Mouse (Mus musculus): ENCODE results near the gene Gm527.
A peak's percentile ranks its signal among the peaks of the same experiment; 100 is the strongest.

Gene Gm527

DNA sequence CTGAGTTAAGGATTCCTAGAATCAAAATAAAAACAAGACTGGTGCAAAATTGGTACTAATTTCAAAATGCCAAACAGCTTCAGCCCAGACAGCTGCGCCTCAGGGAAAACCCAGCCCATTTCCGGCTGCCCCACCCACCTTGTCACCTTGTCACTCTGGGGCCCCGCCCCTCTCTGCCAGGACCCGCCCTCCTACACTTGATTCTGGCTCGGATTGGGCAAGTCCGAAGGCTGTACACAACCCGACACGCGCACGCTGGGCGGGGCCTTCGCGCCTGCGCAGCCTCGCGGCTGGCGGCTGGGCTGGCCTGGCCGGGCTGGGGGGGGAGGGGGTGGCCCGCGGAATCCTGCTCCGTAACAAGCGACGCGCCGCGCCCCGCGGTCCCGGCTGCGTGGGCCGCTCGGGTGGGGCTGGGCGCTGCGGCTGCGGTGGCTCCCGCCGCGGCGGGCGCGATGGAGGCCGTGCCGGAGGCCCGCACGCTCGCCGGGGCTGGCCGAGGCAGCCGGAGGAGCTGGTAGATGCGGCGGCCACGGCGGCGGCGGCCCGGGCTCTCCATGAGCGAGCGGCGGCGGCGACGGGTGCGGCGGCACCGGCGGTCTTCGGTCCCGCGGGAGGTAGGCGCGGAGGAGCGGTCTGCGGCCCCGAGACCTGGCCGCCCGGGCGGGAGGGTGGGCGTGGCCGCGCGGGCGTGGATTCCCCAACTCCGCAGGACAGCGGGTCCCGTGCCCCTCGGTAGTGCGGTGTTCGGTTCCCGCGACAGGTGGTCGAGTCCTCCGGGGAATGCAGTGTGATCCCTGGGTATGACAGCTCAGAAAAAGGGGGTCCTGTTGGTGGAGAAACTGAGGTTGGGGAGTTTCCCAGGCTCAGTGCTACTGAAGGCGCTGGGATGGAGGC is at the start of gene Gm527:
Gene Gm527 (plus strand): TSS at position 329 of the 894 bp plus-strand sequence.
- peak; percentile 91 to 96 for DNase-seq

DNA sequence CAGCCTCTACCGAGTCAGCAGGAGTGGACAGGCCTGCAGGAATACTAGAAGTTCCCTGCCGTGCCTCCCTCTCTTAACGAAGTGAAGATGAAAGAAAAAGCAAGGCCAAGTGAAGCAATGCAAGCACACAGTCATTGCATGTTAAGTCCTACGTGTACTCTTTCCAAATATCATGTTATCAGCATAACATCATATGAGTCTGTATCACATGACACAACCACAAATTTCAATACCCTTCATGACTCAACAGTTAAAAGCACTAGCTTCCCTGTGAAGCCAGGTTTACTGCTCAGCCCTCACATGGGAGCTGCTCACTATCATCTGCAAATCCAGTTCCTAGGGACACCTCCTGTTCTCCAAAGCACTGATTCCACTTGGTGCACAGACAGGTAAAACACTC is 46.6 kb upstream of the Gm527 start:
- DNase-seq: no peak

DNA sequence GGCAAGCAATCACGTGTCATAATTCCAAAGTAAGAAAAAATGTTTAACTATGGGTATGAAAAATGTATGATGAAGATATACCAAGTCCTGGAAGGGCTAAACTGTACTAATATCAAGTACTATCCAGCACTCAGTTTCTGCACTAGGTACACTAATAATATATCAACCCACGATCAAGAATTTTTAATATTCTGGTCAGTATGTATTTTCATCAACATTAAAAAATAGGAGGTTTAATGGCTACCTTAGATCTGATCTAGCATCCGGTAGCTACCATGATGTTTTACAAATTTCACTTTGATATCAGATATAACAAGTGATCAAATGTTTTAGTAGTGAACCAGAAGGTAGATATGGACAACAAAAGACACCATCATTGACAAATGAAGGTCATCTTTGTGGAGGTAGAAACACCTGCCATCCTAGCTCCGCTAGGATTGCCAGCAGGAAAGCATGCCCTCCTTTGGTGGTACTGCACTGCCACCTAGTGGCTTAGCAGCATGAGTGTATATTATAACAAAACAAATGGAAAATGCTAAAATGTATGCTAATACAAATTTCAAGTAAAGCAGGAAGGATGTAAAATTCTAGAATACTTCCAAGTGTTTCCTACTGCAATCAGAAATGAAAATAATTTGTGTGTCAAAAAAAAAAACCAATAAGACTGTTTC is 20.5 kb upstream of the Gm527 start:
- peak; percentile 50 to 58 for DNase-seq

DNA sequence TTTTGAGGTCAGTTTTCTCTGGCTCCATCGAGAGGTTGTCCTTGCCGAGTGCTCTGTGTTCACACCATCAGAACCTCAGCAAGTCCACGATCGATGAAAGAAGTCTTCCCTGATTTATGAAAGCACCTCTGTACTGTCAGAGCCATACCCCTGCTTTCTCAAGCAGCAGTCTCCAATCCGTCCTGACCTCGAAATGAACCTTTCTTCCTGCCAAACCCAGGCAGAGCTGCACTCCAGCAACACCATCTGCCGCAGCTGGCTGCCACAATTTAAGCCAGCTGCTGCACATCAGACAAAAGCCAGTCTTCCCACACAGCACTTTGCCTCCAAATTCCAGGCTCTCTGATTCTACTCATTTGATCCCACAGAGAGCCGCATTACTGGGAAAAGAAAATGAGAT is 15.2 kb upstream of the Gm527 start:
- no peak for DNase-seq

DNA sequence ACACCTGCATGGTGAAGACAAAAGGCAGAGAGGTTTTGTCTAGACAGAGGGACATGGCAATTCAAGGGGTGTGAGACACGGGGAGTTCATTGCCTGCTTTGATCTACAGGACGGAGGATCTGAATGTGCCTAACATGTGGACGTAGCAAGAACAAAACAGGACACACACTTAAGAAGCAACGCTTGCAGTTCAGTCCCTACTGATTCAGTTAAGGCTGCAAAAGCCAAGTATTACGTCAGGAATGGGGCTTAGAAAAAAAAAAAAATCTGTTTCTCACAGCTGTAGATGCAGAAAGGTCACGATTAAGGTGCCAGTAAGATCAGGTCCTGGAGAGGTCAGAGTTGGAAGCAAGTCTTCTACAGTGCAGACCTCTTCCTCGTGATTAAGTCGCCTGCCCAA is 14.5 kb upstream of the Gm527 start:
- no peak for DNase-seq

DNA sequence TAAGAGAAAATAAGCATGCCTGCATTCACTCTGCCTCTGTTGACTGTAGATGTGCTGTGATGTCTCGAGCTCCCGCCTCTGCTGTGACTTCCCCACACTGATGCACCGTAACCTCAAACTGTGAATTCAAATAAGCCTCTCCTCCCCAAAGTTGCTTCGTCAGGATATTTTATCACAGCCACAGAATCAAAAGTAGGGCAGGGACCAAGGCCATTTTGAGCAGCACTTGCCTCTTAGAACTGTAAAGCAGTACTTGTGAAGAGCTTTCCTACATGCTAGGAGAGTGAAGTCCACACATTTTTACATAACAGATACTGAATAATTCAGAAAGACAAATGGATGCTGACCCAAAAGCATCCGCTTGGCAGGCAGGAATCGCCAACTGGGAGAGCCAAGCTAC is 4.7 kb upstream of the Gm527 start:
- no peak for DNase-seq

DNA sequence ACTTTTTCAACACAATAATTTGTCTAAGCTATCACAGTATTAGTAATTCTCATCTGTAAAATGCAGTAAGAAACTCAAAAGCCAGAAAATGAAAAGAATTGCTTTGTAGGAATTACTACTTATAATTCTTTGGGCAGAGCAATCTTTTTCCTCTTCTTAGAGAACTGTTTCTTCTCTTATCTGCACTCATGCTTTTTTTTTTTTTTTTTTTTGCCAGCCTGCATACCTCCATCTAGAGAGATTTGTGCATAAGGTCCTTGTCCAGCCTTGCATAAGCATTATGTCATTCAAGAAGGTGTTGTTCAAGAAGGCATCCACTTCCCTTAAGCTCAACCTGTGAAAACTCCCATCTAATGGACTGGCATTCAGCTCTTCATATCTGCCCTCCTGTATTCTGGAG is 971 bp upstream of the Gm527 start:
- no peak for DNase-seq

DNA sequence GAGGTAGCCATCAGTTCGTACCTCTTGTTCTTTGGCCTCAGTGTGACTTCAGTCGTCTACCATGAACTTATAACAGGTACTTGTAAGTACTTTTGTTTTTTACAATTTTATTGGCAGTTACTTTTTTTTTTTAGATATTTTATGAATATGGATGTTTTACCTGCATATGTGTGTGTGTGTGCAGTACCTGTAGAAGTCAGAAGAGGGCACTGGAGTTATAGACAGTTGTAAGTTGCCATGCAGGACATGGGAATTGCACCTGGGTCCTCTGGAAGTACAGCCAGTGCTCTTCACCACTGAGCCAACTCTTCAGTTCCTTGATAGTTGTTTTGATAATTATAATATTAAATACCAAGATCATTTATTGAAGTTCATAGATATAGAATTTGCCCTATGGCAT is 19.8 kb downstream of the Gm527 start:
- no peak for DNase-seq

DNA sequence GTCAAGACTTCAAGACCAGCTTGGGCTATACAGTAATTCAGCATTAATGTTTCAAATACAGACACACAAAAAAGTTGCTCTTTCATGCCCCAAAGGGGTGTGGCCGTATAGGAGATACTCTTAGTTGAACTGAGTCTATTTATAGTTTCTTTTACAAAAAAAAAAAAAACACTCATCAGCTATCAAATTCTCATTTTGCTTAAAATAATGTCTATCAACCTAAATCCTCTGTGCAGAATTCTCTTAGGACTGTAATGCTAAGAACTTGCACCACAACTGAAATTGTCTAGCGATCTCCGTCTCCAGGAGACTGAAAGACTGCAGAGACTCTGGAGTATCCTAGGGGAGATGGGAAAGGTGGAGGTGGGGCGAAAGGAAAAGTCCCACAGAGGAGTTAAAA is 46.9 kb downstream of the Gm527 start:
- DNase-seq: no peak

DNA sequence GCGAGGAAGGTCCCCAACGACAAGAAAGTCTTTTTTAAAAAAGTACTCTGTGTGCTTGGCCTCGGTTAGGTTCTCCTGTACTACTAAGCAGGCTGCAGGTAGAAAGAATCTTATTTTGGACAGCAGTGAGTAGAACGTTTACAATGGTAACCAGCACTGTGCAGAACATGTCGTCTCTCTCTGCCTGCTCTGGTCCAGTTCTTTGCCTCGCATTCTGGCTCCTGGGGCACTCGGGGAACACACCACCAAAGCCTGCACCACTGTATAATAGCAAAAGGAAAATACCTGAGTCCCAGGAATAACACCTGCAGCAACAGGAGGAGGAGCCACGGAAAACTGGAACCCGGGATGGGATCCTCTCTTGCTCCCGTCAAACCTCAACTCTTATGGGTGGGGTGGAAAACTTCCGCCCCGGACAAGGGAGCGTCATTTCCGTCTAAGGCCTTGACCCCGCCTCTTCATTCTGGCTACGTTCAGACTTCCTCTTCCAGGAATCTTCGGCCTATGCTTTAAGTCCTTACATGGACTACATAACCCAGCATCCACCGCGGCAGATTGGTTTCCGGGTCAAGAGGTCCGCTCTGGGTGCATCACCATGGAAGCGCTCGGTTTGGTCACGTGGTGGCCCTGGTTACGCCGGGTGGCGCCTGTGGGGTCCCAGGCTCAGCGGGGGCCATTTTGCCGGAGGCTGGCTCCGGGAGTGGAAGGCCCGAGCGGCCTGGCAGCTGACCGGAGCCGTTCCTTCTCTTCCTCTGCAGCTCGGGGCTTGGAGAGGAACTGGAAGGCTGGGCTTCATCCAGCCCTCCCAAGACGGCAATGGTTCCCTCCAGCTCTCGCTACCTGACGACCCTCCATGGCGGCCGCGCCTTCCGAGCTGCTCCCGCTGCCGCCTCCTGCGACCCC is 47.7 kb downstream of the Gm527 start, which contains the start of the genes Klhl28 and Togaram1:
Gene Klhl28 (minus strand): TSS at position 411 of the 903 bp plus-strand sequence.
Gene Togaram1 (plus strand): TSS at position 681 of the 903 bp plus-strand sequence.
- peak; percentile 97 to 98 for DNase-seq

DNA sequence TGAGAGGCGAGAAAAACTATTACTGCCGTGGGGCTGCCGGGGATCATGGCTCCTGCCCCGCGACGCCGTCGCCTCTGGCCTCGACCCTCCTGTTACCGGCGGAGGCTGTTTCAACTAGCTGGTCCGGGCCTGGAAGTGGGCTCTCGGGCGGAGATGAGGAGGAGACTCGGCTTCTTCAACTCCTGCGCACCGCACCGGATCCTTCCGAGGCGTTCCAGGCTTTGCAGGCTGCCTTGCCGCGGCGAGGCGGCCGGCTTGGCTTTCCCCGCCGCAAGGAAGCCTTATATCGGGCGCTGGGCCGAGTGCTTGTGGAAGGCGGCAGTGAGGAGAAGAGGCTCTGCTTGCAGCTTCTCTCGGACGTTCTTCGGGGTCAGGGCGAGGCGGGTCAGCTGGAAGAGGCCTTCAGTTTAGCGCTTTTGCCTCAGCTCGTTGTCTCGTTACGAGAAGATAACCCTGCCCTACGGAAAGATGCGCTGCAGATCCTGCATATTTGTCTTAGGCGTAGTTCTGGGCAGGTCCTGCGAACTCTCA is 48.5 kb downstream of the Gm527 start:
- DNase-seq: peak; percentile 43 to 46

DNA sequence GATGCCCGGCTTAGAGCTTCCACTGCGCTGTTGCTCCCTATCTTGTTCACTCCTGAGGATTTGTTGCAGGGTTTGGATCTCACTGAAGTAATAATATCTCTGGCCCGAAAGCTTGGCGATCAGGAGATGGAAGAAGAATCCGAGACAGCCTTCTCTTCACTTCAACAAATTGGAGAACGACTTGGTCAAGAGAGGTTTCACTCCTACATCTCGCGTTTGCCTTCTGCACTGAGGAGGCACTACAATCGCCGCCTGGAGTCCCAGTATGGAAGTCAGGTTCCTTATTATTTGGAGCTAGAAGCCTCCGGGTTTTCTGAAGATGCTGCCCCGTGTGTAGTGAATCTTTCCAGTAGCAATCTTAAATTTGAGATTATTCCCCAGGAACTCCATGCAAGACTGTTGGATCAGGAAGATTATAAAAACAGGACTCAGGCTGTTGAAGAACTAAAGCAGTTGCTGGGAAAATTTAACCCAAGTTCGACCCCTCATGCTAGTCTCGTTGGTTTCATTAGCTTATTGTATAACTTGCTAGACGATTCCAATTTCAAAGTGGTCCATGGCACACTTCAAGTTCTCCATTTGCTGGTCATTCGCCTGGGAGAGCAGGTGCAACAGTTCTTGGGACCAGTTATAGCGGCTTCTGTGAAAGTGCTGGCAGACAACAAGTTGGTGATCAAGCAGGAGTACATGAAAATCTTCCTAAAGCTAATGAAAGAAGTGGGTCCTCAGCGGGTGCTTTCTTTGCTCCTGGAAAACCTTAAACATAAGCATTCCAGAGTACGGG is 49.1 kb downstream of the Gm527 start:
- DNase-seq: no peak

DNA sequence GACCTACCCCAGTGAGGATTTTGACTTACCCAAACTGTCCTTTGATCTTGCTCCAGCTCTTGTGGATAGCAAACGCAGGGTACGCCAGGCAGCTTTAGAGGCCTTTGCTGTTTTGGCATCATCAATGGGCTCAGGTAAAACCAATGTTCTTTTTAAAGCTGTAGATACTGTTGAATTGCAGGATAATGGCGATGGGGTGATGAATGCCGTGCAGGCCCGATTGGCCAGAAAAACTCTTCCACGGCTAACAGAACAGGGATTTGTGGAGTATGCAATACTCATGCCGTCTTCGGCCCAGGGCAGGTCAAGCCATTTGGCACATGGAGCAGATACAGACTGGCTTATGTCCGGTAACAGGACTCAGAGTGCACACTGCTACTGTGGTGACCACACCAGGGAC is 49.8 kb downstream of the Gm527 start:
- DNase-seq: peak; percentile 11 to 23

DNA sequence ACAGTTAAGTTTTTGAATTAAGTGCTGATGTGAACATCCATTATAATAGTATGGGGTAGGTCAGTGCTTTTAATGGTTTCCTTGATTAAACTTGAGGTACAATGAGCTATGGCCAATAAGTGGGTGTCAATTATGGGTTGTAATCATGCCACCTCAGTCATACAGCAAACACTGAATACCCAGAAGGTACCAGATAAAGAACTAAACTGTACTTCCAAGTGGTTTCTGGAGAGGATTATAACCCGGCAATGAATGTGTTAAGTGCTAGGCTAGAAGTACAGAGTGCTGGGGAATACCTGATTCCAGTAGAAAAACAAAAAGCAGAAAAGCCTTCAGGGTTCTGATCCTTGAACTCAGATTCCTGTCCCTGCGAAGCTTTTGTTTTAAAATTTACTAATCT is 50.4 kb downstream of the Gm527 start:
- DNase-seq: no peak

DNA sequence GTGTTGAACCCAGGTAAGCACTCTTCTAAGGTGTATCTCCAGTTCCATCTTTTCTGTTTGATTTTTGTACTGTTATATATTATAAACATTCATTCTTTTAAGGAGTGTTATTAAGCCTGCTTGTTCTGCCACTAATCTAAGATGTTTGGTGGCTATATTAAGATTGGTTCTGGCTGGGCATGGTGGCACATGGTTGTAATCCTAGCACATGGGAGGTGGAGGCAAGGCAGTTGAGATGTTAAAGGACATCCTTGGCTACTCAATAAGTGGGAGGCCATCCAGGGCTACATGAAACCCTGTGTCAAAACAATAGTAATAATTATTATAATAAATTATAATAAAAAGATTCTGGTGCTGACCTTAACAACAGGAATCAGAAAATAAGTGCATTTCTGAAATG is 53.7 kb downstream of the Gm527 start:
- DNase-seq: no peak

DNA sequence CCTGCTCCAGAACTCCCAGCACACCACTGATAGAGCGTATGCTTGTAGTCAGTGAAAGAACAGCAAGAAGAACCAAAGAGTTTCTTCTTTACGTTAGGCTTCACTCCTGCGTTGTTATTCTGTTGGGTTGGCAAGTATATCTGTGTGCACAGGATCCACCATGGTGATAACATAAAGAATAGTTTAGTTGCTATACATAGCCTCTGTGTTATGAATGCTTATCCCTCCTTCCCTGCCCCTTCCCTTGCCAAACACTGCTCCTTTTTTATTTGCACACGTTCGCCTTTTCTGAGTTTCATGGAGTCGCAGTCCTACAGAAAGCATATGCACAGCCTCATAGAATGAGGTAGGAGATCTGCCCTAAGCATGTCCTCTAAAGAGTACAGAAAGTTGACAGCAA is 54.4 kb downstream of the Gm527 start:
- no peak for DNase-seq

Data from cerebellum, postnatal 36 days (tissue).